Mouse (Mus musculus): ENCODE results near the gene Igsf8. TPM values are rescaled to one million over a fixed set of nuclear protein-coding genes. Genes with fewer than 3 reads are reported as not detected.

The Igsf8 gene
- polyA plus RNA-seq, 1 experiment = 119 TPM

- Histone ChIP-seq H3K27ac (ENCODE audit: insufficient read depth, low read length) (peak overlapping the region; percentile 27; the same call in 1 of the 2 replicates), H3K36me3 (ENCODE audit: control insufficient read depth, insufficient read depth, low read length) (peaks cover 5% of the 10 kb centered on the region; the same call in 1 of the 2 replicates), H3K27me3 (ENCODE audit: control insufficient read depth, insufficient read depth, low read length) (no peaks in the 10 kb centered on the region), H3K4me1 (ENCODE audit: control insufficient read depth, insufficient read depth, insufficient read length) (peaks cover 14% of the 10 kb centered on the region; the same call in 1 of the 2 replicates), H3K4me3 (ENCODE audit: extremely low read depth, insufficient read depth, insufficient read length) (peak overlapping the region; percentile 71)
- 9% methylated on average over 16 of the region's 16 CpGs for WGBS
- peak in 1 of 2 experiments; percentile 41 for DNase-seq (ENCODE audit: low read depth in 1 of 2, low spot score in 2 of 2)
- TF ChIP-seq CTCF (IDR thresholded peaks at IDR 0.05; ENCODE audit: extremely low read depth, insufficient read depth, insufficient read length, insufficient replicate concordance) (no peak), POLR2A (IDR thresholded peaks at IDR 0.05; ENCODE audit: low read depth, low read length) (no peak)
Measured at GRCm38 (mm10) chr1:172312768-172313561, 51.5 kb downstream of the Igsf8 start.

GRCm38 (mm10) chr1:172313613-172314411 lies 52.4 kb downstream of the Igsf8 start:
- TF ChIP-seq POLR2A (IDR thresholded peaks at IDR 0.05; ENCODE audit: low read depth, low read length) (no peak), CTCF (IDR thresholded peaks at IDR 0.05; ENCODE audit: extremely low read depth, insufficient read depth, insufficient read length, insufficient replicate concordance) (no peak)
- Histone ChIP-seq H3K4me3 (ENCODE audit: extremely low read depth, insufficient read depth, insufficient read length) (no peak overlapping the region), H3K4me1 (ENCODE audit: control insufficient read depth, insufficient read depth, insufficient read length) (peaks cover 14% of the 10 kb centered on the region; the same call in 1 of the 2 replicates), H3K27ac (ENCODE audit: insufficient read depth, low read length) (0 out of 2 replicates have a peak overlapping the region, but pooled peaks have one; percentile 6), H3K27me3 (ENCODE audit: control insufficient read depth, insufficient read depth, low read length) (no peaks in the 10 kb centered on the region), H3K36me3 (ENCODE audit: control insufficient read depth, insufficient read depth, low read length) (peaks cover 13% of the 10 kb centered on the region)
- WGBS = 88% methylated on average over 10 of the region's 10 CpGs
- DNase-seq (ENCODE audit: low read depth in 1 of 2, low spot score in 2 of 2) = no peak

- 88% methylated on average over 3 of the region's 3 CpGs for WGBS
Measured at GRCm38 (mm10) chr1:172314911-172315310, 53.5 kb downstream of the Igsf8 start.

GRCm38 (mm10) chr1:172317431-172317830 lies 56.0 kb downstream of the Igsf8 start:
- Histone ChIP-seq H3K4me1 (ENCODE audit: control insufficient read depth, insufficient read depth, insufficient read length) (peaks cover 5% of the 10 kb centered on the region; the same call in 1 of the 2 replicates), H3K36me3 (ENCODE audit: control insufficient read depth, insufficient read depth, low read length) (peaks cover 17% of the 10 kb centered on the region)

More at GRCm38 (mm10) chr1:172314911-172315310, 53.5 kb downstream of the Igsf8 start:
- Histone ChIP-seq H3K27me3 (ENCODE audit: control insufficient read depth, insufficient read depth, low read length) (no peaks in the 10 kb centered on the region), H3K36me3 (ENCODE audit: control insufficient read depth, insufficient read depth, low read length) (peaks cover 17% of the 10 kb centered on the region), H3K4me3 (ENCODE audit: extremely low read depth, insufficient read depth, insufficient read length) (no peak overlapping the region), H3K4me1 (ENCODE audit: control insufficient read depth, insufficient read depth, insufficient read length) (peaks cover 13% of the 10 kb centered on the region; the same call in 1 of the 2 replicates), H3K27ac (ENCODE audit: insufficient read depth, low read length) (no peak overlapping the region)
- DNase-seq (ENCODE audit: low read depth in 1 of 2, low spot score in 2 of 2) = no peak
- TF ChIP-seq POLR2A (IDR thresholded peaks at IDR 0.05; ENCODE audit: low read depth, low read length) (no peak), CTCF (IDR thresholded peaks at IDR 0.05; ENCODE audit: extremely low read depth, insufficient read depth, insufficient read length, insufficient replicate concordance) (no peak)

GRCm38 (mm10) chr1:172317946-172318345 lies 56.5 kb downstream of the Igsf8 start:
- WGBS = 98% methylated on average over 15 of the region's 15 CpGs

More at GRCm38 (mm10) chr1:172317431-172317830, 56.0 kb downstream of the Igsf8 start:
- no peak overlapping the region for H3K4me3 ChIP-seq (ENCODE audit: extremely low read depth, insufficient read depth, insufficient read length)
- TF ChIP-seq POLR2A (IDR thresholded peaks at IDR 0.05; ENCODE audit: low read depth, low read length) (no peak), CTCF (IDR thresholded peaks at IDR 0.05; ENCODE audit: extremely low read depth, insufficient read depth, insufficient read length, insufficient replicate concordance) (no peak)
- no peak overlapping the region for H3K27ac ChIP-seq (ENCODE audit: insufficient read depth, low read length)
- WGBS = 96% methylated on average over 18 of the region's 18 CpGs
- no peaks in the 10 kb centered on the region for H3K27me3 ChIP-seq (ENCODE audit: control insufficient read depth, insufficient read depth, low read length)
- no peak for DNase-seq (ENCODE audit: low read depth in 1 of 2, low spot score in 2 of 2)

GRCm38 (mm10) chr1:172318424-172319035 lies 57.1 kb downstream of the Igsf8 start:
- H3K27me3 ChIP-seq (ENCODE audit: control insufficient read depth, insufficient read depth, low read length) = no peaks in the 10 kb centered on the region
- peaks cover 17% of the 10 kb centered on the region for H3K36me3 ChIP-seq (ENCODE audit: control insufficient read depth, insufficient read depth, low read length)
- TF ChIP-seq CTCF (IDR thresholded peaks at IDR 0.05; ENCODE audit: extremely low read depth, insufficient read depth, insufficient read length, insufficient replicate concordance) = no peak
- TF ChIP-seq POLR2A (IDR thresholded peaks at IDR 0.05; ENCODE audit: low read depth, low read length) = no peak
- 94% methylated on average over 19 of the region's 19 CpGs for WGBS
- H3K4me3 ChIP-seq (ENCODE audit: extremely low read depth, insufficient read depth, insufficient read length) = no peak overlapping the region
- no peak for DNase-seq (ENCODE audit: low read depth in 1 of 2, low spot score in 2 of 2)
- no peaks in the 10 kb centered on the region for H3K4me1 ChIP-seq (ENCODE audit: control insufficient read depth, insufficient read depth, insufficient read length)
- no peak overlapping the region for H3K27ac ChIP-seq (ENCODE audit: insufficient read depth, low read length)

More at GRCm38 (mm10) chr1:172317946-172318345, 56.5 kb downstream of the Igsf8 start:
- peaks cover 3% of the 10 kb centered on the region; the same call in 1 of the 2 replicates for H3K4me1 ChIP-seq (ENCODE audit: control insufficient read depth, insufficient read depth, insufficient read length)
- H3K27ac ChIP-seq (ENCODE audit: insufficient read depth, low read length) = no peak overlapping the region
- TF ChIP-seq POLR2A (IDR thresholded peaks at IDR 0.05; ENCODE audit: low read depth, low read length) (no peak), CTCF (IDR thresholded peaks at IDR 0.05; ENCODE audit: extremely low read depth, insufficient read depth, insufficient read length, insufficient replicate concordance) (no peak)
- H3K27me3 ChIP-seq (ENCODE audit: control insufficient read depth, insufficient read depth, low read length) = no peaks in the 10 kb centered on the region
- no peak for DNase-seq (ENCODE audit: low read depth in 1 of 2, low spot score in 2 of 2)
- peaks cover 17% of the 10 kb centered on the region for H3K36me3 ChIP-seq (ENCODE audit: control insufficient read depth, insufficient read depth, low read length)
- no peak overlapping the region for H3K4me3 ChIP-seq (ENCODE audit: extremely low read depth, insufficient read depth, insufficient read length)
